Mouse (Mus musculus) forebrain, embryonic 12.5 days (tissue): ENCODE measurements around the gene Grcc10. TPM values are rescaled to one million over a fixed set of nuclear protein-coding genes. Genes with fewer than 3 reads are reported as not detected.

Experiments used
- ATAC-seq: fragments of 200-750 bp; cut with Nextera tagmentation; 2 replicates; pipeline ENCODE4 v1.8.0; 2017; ENCODE audit warnings: moderate TSS enrichment; ENCODE audit not compliant: low FRiP score
- H3K27ac ChIP-seq: fragments of 300-500 bp; sonication (generic); 2 replicates; pipeline ENCODE4 v1.5.1; 2016; ENCODE audit warnings: mild to moderate bottlenecking
- H3K27me3 ChIP-seq: fragments of 300-500 bp; sonication (generic); 2 replicates; pipeline ENCODE4 v1.6.1; 2016; ENCODE audit warnings: mild to moderate bottlenecking
- H3K36me3 ChIP-seq: fragments of 300-500 bp; sonication (generic); replicated peaks from 2 replicates; pipeline ENCODE4 v1.6.1; 2016; ENCODE audit warnings: mild to moderate bottlenecking
- H3K4me1 ChIP-seq: fragments of 300-500 bp; sonication (generic); 2 replicates; pipeline ENCODE4 v1.6.1; 2016
- H3K4me2 ChIP-seq: fragments of 300-500 bp; sonication (generic); 2 replicates; pipeline ENCODE4 v1.6.1; 2016; ENCODE audit warnings: mild to moderate bottlenecking, moderate library complexity
- H3K4me3 ChIP-seq: fragments of 300-500 bp; sonication (generic); replicated peaks from 2 replicates; pipeline ENCODE4 v1.5.1; 2016; ENCODE audit warnings: mild to moderate bottlenecking
- H3K9ac ChIP-seq: fragments of 300-500 bp; sonication (generic); 2 replicates; pipeline ENCODE4 v1.6.1; 2016; ENCODE audit warnings: mild to moderate bottlenecking
- H3K9me3 ChIP-seq: fragments of 300-500 bp; sonication (generic); 2 replicates; pipeline ENCODE4 v1.6.1; 2016
- WGBS: fragments of 180-500 bp; shearing (Covaris S2); methylation state at CpG from one replicate; pipeline ENCODE4 v1.1.7; 2016; 5-methylcytosine and 5-hydroxymethylcytosine counted together
- polyA plus RNA-seq: library from polyadenylated mRNA; unstranded; fragments of >200 nt; fragmentation: Nextera tagmentation; extraction: Ambion mirVana; gene quantifications from 2 replicates; pipeline ENCODE4 v1.2.1, GENCODE M21; 2016

The Grcc10 gene
- polyA plus RNA-seq, 1 experiment from 2014 or later, result 568 TPM

DNA sequence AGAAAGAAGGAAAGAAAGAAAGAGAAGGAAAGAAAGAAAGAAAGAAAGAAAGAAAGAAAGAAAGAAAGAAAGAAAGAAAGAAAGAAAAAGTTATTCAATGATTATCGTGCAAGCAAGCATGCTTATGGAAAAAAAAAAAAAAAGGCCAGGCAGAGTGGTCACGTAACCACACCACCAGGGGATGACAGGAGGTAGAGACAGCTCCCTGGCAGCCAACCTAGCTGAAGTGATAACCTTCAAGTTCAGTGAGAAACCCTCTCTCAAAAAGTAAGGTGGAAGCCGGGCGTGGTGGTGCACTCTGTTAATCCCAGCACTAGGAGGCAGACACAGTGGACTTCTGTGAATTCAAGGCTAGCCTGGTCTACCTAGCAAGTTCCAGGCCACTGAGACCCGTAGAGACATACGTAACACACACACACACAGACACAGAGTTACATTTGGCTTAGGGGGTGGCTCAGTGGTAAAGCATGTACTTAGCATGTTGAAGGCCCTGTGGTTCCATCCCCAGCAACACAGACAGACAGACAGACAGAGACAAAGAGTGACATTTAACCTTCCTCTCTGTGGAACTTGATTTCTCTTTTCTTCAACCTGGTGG is 18.2 kb downstream of the Grcc10 start:
- 83% methylated on average over 6 of the region's 6 CpGs for WGBS
- Histone ChIP-seq H3K9me3 (no peaks in the 10 kb centered on the region), H3K4me2 (no peak overlapping the region), H3K27me3 (no peaks in the 10 kb centered on the region), H3K27ac (no peak overlapping the region), H3K9ac (no peak overlapping the region), H3K4me1 (no peaks in the 10 kb centered on the region), H3K36me3 (no peaks in the 10 kb centered on the region), H3K4me3 (no peak overlapping the region)
- no peak for ATAC-seq

DNA sequence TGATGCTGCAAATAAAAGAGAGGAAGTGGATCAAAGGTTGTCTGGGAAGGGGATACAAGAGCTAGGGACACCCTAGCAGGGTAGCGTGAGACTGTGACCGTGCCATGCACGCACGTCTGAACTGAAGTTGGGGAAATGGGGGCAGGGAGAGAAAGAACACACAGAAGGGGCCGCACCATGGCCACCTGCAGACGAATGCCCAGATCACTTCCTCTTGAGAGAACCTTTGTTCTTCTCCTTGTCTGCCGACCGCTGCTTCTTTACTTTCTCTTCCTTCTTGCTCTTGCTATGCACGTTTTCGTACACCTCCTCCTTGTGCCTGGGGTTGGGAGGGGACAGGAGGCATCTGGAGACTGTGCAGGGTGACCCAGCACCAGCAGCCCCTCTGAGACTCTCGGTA is 20.3 kb downstream of the Grcc10 start:
- ATAC-seq, result no peak
- no peaks in the 10 kb centered on the region for H3K27me3 ChIP-seq
- no peaks in the 10 kb centered on the region for H3K4me1 ChIP-seq
- WGBS, result 65% methylated on average over 11 of the region's 11 CpGs
- H3K9me3 ChIP-seq, result no peaks in the 10 kb centered on the region
- no peak overlapping the region for H3K4me2 ChIP-seq
- H3K9ac ChIP-seq, result no peak overlapping the region; the same call in 1 of the 2 replicates
- H3K36me3 ChIP-seq, result peaks cover 20% of the 10 kb centered on the region
- no peak overlapping the region for H3K27ac ChIP-seq
- no peak overlapping the region for H3K4me3 ChIP-seq

DNA sequence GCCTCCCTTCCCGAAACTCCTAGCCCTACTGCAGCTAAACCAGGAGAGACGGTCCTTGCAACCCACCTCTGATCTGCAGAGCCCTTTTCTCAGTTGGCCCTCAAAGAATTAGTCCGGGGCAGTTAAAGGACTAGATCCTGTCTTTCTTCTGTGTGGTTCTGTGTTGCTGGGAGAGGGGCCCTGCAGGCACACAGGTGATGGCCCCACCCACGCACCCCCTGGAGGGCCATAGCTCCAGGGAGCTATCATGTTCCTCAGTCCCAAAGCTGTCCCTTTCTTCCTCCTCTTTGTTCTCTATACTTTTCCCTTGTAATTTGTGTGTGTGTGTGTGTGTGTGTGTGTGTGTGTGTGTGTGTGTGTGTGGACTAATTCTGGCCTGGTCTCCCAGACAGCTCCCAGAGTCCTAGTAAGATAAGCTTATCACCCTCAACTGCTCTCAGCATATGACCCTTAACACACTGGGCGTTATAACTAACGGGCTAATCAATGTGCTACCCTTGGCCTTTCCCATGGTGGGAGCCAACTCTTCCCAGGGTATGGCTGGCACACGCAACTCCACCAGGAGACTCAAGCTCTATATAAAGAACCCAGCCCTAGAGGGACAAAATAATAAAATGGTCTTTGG is 21.7 kb downstream of the Grcc10 start:
- WGBS, result 75% methylated on average over 7 of the region's 7 CpGs
- Histone ChIP-seq H3K36me3 (peaks cover 34% of the 10 kb centered on the region), H3K27ac (no peak overlapping the region), H3K27me3 (no peaks in the 10 kb centered on the region), H3K9ac (peak overlapping the region; percentile 40; the same call in 1 of the 2 replicates), H3K9me3 (no peaks in the 10 kb centered on the region), H3K4me3 (no peak overlapping the region), H3K4me2 (no peak overlapping the region), H3K4me1 (no peaks in the 10 kb centered on the region)
- ATAC-seq, result no peak

DNA sequence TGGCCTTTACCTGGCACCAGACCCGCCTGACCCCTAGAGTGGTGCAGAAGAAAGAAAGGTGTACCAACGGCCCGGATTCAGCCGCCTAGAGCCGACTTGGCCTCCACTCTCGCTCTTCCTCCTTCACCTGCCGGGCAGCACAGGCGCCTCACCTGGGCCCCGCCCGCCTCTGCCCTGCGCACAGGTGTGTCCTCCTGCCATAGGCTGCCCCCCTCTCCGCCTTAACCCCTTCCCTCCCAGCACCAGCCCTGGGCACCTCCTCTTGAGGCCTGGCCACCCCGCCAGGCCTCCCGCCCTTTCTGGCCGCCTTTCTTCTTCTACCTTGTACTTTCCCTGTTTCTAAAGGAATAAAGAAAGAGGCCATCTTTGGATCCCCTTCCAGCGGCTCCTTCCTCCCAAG is 22.5 kb downstream of the Grcc10 start:
- ATAC-seq, result no peak
- H3K4me1 ChIP-seq, result peaks cover 7% of the 10 kb centered on the region
- no peak overlapping the region for H3K4me2 ChIP-seq
- 47% methylated on average over 16 of the region's 16 CpGs for WGBS
- no peaks in the 10 kb centered on the region for H3K9me3 ChIP-seq
- H3K9ac ChIP-seq, result peak overlapping the region; percentile 40; the same call in 1 of the 2 replicates
- H3K27me3 ChIP-seq, result no peaks in the 10 kb centered on the region
- H3K27ac ChIP-seq, result no peak overlapping the region
- no peak overlapping the region for H3K4me3 ChIP-seq
- peaks cover 42% of the 10 kb centered on the region for H3K36me3 ChIP-seq

DNA sequence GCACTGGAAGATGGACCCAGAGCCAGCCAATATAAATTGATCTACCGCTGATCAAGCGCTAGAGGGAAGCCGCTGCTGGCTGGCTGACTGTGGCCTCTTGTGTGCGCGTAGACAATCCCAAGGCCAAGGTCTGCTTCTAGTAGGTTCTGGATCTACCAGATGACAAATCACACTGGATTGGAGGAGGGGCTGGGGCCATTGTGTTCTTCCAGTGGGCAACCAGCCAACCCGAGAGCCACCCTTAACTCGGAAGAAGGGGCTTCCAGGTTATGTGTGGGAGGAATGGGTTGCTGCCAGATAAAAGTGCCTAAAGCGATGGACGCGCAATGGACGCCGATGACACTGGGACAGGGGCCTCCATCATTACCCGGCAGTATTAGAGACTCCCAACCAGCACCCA is 23.2 kb downstream of the Grcc10 start:
- ATAC-seq, result no peak

DNA sequence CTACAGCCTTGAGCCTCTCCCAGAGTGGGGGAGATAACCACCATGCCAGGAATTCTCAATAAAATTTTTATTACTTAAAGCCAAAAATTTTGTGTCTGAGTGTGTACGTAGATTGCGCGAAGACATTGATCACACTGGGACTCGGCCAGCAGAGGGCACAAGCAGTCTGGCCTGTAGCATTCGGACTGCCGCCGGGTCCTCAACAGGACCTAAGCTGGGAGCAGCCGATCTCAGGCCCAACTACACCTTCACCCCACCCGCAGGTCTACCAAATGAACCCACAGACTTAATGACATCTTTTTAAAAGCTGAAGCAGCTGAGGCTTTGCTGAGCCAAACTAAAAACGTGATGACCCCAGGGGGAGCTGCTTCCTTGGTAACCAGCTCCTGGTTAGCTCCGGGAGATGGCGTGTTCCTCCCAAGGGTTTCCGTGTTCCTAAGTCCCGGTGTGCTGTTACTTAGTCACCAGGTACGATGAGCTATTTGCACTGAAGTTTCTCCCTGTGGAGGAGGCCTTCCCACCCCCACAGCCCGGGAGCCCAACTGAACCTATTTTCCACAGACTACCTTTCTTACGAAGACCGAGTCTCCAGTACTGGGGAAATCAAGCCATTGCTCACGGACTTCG is 24.2 kb downstream of the Grcc10 start:
- Histone ChIP-seq H3K4me2 (no peak overlapping the region), H3K27ac (0 out of 2 replicates have a peak overlapping the region, but pooled peaks have one; percentile 19), H3K4me1 (peaks cover 18% of the 10 kb centered on the region), H3K27me3 (no peaks in the 10 kb centered on the region), H3K36me3 (peaks cover 45% of the 10 kb centered on the region), H3K4me3 (no peak overlapping the region), H3K9me3 (no peaks in the 10 kb centered on the region), H3K9ac (no peak overlapping the region)
- WGBS, result 69% methylated on average over 20 of the region's 20 CpGs
- no peak for ATAC-seq

More for the DNA sequence above, 23.2 kb downstream of the Grcc10 start:
- Histone ChIP-seq H3K9me3 (no peaks in the 10 kb centered on the region), H3K4me2 (no peak overlapping the region), H3K9ac (no peak overlapping the region), H3K4me1 (peaks cover 15% of the 10 kb centered on the region), H3K27me3 (no peaks in the 10 kb centered on the region), H3K36me3 (peaks cover 45% of the 10 kb centered on the region), H3K4me3 (peak overlapping the region; percentile 7; the same call in 1 of the 2 replicates), H3K27ac (no peak overlapping the region)
- 81% methylated on average over 13 of the region's 13 CpGs for WGBS

DNA sequence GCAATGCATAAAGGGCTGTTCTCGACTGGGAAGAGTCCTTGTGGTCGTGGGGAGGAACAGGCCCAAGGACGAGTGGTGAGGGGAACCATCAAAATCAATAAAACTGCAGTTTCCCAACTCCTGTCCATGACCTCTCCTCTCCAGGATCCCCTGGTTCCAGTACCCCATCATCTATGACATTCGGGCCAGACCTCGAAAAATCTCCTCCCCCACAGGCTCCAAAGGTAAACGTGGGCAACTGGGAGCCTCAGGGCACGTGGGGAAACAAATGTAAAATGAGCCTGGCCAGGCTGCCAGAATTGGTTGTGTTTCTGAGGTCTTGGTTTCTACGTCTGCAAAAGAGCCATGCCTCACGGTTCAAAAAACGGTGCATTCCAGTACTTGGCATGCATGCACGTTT is 28.3 kb downstream of the Grcc10 start:
- H3K4me1 ChIP-seq, result peaks cover 36% of the 10 kb centered on the region
- peaks cover 50% of the 10 kb centered on the region for H3K36me3 ChIP-seq
- H3K27me3 ChIP-seq, result no peaks in the 10 kb centered on the region
- peak overlapping the region; percentile 82 for H3K4me2 ChIP-seq
- peak overlapping the region; percentile 90 for H3K9ac ChIP-seq
- H3K4me3 ChIP-seq, result peak overlapping the region; percentile 95
- no peaks in the 10 kb centered on the region for H3K9me3 ChIP-seq
- 22% methylated on average over 11 of the region's 11 CpGs for WGBS
- no peak for ATAC-seq
- no peak overlapping the region for H3K27ac ChIP-seq

DNA sequence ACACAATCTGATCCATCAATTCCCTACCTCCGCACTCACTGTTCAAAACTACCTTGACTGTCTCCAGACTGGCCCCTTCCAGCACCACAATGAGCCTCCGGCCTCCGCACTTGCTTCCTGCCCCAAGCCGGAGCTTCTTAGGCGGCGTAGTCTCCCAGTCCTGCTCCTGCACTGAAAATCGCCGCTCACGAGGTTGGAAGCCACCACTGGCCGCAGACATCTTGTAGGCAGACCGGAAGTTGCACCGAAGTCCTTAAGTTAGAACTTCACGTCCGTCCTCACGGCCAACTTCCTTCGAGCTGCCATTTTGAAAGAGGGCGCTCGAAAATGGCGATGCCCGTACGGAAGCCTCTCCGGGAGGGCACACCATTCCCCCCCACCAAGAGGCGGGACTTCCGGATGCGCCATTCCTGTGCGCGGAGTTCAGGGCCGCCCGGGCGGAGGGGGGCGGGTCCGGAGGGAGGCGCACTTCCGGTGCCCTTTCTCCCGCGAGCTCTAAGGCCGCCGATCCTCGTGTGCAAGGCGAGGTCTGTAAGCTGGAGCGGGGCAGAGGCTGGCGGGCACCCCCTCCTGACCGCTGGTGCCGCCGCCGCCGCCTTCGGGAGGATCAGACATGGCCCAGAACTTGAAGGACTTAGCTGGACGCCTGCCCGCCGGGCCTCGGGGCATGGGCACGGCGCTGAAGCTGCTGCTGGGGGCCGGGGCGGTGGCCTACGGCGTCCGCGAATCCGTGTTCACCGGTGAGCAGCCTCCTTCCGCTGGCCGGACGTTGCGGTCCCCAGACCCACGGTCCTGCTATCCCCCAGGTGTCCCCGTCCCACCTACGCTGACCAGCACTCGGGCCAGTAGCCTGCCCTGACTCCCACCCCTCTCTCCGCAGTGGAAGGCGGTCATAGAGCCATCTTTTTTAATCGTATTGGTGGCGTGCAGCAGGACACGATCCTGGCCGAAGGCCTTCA is 29.1 kb downstream of the Grcc10 start, which contains the start of the genes Emg1 and Phb2:
TSS of gene Emg1 (minus strand) at position 355 of the 959 bp plus-strand sequence.
TSS of gene Phb2 (plus strand) at position 513 of the 959 bp plus-strand sequence.
- H3K4me2 ChIP-seq, result peak within 1 kb of the TSS; percentile 82
- H3K36me3 ChIP-seq, result peaks cover 49% of the 10 kb centered on the region
- peak within 1 kb of the TSS; percentile 90 for H3K9ac ChIP-seq
- WGBS, result under 1% methylated on average over 76 of the region's 76 CpGs
- peak within 1 kb of the TSS; percentile 84 for H3K27ac ChIP-seq
- H3K4me3 ChIP-seq, result peak within 1 kb of the TSS; percentile 95
- peak; percentile 98 for ATAC-seq
- H3K4me1 ChIP-seq, result peaks cover 36% of the 10 kb centered on the region
- H3K9me3 ChIP-seq, result no peaks in the 10 kb centered on the region
- no peaks in the 10 kb centered on the region for H3K27me3 ChIP-seq

DNA sequence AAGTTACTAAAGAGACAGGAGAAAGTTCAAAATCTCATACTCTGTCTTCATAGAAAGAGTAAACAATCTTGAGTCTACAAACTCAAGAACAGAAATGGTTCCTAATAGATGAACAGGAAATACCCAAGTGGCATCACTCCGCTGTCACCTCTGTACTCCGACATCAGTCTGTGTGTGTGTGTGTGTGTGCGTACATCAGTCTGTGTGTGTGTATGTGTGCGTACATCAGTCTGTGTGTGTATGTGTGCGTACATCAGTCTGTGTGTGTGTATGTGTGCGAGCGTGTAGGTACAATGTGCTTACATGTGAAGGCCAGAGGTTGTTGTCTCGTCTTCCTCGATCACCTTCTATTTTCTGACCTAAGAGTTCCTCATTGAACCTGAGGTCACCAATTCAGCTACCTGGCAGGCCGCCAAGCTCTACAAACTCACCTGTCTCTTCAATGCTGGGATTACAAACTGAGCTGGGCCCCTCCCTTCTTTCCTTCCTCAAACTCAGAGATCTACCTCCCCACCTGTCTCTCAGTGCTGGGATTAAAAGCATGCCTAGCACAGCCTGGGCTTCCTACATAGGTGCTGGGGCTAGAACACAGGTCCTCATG is 32.8 kb downstream of the Grcc10 start:
- no peaks in the 10 kb centered on the region for H3K9me3 ChIP-seq
- H3K36me3 ChIP-seq, result peaks cover 40% of the 10 kb centered on the region
- no peaks in the 10 kb centered on the region for H3K27me3 ChIP-seq
- H3K27ac ChIP-seq, result no peak overlapping the region
- H3K4me3 ChIP-seq, result no peak overlapping the region
- no peak for ATAC-seq
- no peak overlapping the region for H3K9ac ChIP-seq
- H3K4me2 ChIP-seq, result no peak overlapping the region
- WGBS, result 95% methylated on average over 10 of the region's 10 CpGs
- H3K4me1 ChIP-seq, result peaks cover 26% of the 10 kb centered on the region

DNA sequence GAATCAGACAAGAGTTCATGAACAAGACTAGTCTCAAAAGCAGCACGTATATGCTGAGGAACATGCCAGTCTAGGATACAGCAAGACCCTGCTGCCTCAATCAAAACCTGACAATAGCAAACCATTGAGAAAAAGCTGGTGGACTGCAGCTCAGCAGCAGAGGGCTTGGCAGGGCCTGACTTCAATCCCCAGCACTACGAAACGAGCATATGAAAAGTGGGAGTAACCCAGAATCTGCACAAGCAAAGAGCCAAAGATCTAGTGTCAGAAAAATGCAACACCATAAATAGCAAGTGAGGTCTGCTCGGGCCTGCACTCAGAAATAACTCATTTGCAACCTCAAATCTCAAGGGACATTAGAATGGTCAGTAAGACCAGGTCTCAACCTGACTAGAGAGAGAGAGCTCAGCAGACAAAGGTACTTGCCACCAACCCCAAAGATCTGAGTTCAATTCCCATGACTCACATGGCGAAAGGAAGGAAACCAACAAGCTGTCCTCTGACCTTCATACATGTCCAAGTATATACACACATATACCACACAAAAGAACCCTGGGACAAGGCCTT is 35.0 kb downstream of the Grcc10 start:
- Histone ChIP-seq H3K27ac (no peak overlapping the region), H3K9ac (no peak overlapping the region), H3K27me3 (no peaks in the 10 kb centered on the region), H3K36me3 (peaks cover 63% of the 10 kb centered on the region), H3K4me1 (peaks cover 16% of the 10 kb centered on the region), H3K9me3 (no peaks in the 10 kb centered on the region), H3K4me2 (no peak overlapping the region), H3K4me3 (no peak overlapping the region)
- WGBS, result 91% methylated on average over 5 of the region's 5 CpGs
- ATAC-seq, result no peak

DNA sequence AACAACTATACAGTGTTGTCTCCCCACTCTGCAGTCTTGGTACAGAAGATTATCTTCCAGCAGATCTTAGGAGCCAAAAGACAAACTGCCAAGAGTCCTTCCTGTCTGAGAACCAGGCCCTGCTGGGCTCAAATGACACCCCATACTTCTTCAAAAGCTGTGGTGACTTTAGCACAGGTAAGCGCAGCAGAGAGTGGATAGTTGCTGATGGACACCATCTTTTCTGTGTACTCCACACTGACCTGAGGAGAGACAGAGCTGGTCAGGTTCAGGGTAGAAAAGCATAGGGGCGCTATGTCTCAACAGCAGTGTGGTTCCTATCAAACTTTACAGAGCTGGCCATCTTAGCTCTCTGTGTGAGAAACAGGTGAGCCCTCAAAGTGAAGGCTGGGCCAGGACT is 36.8 kb downstream of the Grcc10 start:
- Histone ChIP-seq H3K9me3 (no peaks in the 10 kb centered on the region), H3K36me3 (peaks cover 79% of the 10 kb centered on the region), H3K4me2 (no peak overlapping the region), H3K9ac (no peak overlapping the region), H3K27ac (no peak overlapping the region), H3K4me3 (no peak overlapping the region), H3K4me1 (peaks cover under 1% of the 10 kb centered on the region), H3K27me3 (no peaks in the 10 kb centered on the region)
- 93% methylated on average over 2 of the region's 2 CpGs for WGBS
- no peak for ATAC-seq
